Mouse (Mus musculus) telencephalon, adult 2 months (tissue): Measurements from ENCODE around the gene Nat8f4.
"Not testable (repeated sequence)": the region's sequence is repeated elsewhere in the genome, so short reads cannot be mapped to it uniquely, and the experiment has no call there.

ENCODE experiments used
- DNase-seq: peaks from one replicate; pipeline ENCODE4 v3.0.0-alpha.2; 2011; ENCODE audit warnings: low read depth, low spot score

Nat8f4 gene

DNA sequence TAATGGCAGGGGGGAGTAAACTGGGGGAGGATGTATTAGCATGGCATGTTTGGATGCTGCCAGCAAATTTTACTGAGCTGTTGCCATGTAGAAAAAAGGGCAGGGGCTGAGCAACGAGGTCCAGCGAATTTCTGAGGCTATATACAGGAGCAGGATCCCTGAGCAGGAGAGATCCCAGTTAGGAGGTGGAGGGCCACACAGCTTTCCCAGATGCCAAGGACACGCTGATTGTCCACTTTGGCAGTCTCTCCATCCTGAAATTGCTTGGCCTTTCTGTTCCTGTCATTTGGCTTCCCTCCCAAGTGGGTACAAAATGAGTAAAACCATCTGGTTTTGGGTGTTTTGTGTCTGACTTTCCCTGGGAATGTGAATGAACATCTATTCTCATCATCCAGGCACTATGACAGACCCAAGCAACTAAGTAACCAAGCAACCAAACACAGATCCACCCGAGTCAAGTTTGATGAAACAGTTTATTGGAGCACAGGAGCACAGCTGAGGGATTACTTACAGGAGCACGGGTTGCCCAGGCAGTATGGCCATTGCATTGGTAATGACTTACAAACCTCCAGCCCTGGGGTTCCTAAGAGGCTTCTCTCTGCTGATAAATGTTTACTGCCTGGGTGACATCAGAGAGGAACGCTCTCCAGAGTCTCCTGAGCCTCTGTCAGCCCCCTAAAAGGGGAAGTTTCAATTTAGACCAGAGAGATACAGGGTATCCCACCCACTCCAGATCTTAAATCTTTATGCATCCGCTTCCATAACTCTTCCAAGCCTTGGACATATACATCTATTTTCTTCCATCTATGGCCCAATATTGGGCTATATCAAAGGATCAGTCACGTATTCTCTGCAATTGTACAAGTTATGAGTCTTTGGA lies 5.8 kb downstream of the Nat8f4 start:
- not testable (repeated sequence) for DNase-seq

DNA sequence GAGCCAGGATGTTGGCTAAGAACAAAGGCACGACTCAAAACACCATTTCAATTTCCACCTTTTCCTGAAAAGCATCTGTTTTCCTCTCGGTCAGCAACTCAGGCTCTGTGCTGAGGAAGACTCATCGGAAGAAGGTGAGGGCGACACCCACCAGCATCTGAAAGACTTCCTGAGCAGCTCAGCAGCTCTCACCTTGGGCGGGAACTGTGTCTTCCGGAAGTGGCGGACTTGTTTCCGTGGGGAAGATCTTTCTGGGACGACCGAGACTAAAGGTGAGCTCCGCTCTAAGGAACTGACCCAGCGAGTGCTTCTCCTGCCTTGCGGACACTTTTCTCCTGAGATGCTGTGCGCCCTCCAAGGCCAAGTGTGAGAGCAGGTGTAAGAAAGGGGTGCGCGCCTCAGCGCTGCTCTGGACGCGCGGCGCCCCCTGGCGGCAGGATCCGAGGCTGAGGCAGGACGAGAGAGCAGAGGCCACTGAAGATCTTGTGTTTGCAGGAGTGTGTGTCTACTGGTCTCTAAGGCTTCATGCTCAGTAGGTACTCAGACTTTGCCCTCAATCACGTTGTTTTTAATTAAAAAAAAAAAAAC lies 9.5 kb downstream of the Nat8f4 start:
- not testable (repeated sequence) for DNase-seq

- DNase-seq, result no peak
Observed at GRCm38 (mm10) chr6:85888961-85889360, 15.7 kb downstream of the Nat8f4 start.

DNA sequence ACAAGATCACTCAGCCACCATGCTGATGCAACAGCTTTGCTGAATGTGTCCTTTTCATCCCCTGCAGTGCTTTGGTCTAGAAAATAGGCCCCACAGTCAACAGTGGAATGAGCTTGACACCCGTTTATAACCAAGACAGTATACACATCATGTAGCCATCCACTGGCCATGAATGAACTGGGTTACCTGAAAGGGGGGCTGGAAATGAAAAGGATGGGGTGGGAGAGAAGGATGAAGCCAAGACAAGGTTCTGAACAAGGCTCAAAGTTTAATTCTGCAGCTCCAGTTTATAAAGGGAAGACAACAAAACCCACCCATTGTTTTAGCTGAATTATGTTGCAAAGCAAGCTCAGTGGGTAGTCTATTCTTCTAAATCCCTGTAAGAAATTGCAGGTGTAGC lies 20.4 kb downstream of the Nat8f4 start:
- no peak for DNase-seq

DNA sequence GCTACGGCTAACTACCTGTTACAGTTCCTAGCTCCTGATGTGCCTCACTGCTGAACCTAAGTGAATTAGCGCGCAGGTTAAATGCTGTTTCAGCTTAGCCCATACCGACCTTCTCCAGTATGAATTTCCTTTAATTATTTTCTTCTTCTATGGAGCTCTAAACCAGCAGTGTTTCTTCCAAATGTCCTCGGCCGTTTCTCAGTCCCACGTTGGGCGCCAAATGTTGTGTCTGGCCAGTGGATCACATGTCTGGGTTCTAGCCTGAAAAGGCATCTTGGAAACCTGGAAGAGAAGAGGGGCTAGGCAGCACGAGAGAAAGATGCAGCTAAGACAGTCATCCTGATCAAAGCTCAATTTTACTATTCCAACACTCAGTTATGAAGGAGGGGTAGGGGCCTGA lies 21.4 kb downstream of the Nat8f4 start:
- not testable (repeated sequence) for DNase-seq

GRCm38 (mm10) chr6:85869006-85869405 lies 35.7 kb downstream of the Nat8f4 start, which contains the start of gene Nat8f2:
Gene Nat8f2, minus strand, starts transcription at chr6:85869158.
- not testable (repeated sequence) for DNase-seq

GRCm38 (mm10) chr6:85867726-85868690 lies 36.7 kb downstream of the Nat8f4 start:
- DNase-seq, result no peak

DNA sequence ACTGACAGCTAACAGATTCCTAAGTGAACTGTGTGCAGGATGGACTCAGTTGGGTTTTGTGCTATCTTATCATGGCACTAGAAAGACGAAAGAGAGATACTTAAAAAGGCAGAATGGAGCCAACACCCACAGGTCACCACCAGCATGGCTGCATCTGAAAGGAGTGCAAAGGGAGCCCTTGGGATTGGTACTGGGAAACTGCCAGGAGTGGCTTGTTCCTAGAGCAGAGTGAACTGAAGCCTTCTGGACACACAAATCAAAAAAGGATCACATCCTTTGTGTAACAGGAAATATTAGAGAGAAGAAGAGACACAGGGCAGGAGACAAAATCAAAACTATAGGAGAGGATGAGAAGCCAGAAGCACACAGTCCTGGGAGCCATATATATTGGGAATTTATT lies 37.7 kb downstream of the Nat8f4 start:
- not testable (repeated sequence) for DNase-seq

DNA sequence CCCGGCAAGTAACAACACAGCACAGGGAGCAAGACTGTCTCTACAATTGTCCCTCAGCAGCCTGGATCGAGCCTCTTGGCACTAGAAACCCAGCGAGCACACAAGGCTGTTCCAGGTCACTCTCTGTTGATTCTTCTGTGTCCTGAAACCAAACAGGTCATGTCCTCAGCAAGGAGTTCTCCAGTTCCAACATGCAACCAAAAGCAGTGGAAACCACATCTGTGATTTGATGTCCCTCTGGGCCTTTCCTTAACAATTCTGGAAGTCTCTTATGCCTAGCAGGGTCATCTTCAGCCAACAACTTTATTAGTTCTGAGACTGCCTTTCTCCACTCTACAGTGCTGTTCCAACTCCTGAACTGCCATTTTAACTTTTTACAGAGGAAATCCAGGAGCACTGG lies 38.5 kb downstream of the Nat8f4 start:
- not testable (repeated sequence) for DNase-seq

DNA sequence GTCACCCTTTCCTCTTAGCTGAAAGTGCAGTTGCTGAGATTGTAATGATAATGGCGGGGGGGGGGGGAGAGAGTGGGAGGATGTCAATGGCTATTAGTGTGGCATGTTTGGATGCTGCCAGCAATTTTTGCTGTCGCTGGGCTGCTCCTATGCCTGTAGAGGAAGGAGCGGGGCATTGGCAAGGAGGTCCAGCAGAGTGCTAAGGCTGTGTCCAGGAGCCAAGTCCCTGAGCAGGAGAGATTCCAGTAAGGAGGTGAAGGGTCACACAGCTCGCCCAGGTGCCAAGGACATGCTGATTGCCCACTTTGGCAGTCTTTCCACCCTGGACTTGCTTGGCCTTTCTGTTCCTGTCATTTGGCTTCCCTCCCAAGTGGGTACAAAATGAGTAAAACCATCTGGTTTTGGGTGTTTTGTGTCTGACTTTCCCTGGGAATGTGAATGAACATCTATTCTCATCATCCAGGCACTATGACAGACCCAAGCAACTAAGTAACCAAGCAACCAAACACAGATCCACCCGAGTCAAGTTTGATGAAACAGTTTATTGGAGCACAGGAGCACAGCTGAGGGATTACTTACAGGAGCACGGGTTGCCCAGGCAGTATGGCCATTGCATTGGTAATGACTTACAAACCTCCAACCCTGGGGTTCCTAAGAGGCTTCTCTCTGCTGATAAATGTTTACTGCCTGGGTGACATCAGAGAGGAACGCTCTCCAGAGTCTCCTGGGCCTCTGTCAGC lies 39.6 kb downstream of the Nat8f4 start:
- not testable (repeated sequence) for DNase-seq

GRCm38 (mm10) chr6:85863840-85864239 lies 40.8 kb downstream of the Nat8f4 start:
- no peak for DNase-seq

DNA sequence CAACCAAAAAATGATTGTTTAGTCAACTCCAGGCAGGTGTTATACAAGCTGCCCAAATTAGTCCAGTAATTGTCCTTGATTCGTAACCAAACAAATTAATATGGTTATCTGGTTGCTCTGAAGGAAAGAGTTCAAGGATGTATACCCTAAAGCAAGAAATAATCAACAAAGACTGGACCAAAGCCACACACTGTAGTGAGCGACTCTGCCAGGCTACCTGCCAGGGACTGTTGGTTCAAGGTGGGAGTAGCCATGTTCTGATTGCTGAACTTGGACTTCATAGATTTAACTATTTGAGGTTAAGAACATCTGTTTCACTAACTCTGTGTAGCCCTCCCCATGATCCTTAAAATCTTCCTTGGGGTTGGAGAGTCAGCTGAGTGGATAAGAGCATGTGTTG lies 41.5 kb downstream of the Nat8f4 start:
- DNase-seq, result no peak

- no peak for DNase-seq
Observed at GRCm38 (mm10) chr6:85862565-85862964, 42.1 kb downstream of the Nat8f4 start.

- DNase-seq, result no peak
Observed at GRCm38 (mm10) chr6:85861247-85861646, 43.4 kb downstream of the Nat8f4 start.

DNA sequence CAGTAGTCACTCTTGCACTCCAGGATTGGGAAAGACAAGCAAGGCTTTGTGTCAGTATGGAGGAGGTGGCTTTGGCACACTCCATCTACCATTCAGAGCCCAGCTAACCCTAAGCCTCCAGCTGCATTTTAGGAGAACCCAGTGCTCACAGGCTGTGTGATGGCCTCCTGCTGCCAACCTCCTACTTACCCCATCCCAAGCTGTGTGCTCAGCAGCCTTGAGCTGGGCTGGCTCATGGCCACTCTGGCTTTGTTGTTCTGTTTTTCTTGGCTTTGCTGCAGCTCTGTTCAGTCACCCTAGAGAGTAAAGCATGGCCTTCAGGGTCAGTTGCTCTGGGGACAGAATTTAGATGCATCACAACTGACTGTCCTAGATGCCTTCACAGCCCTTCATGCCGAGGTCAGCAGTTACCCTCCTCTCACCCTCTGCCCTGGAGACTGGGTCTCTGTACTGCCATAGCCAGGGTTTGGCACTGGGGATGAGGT lies 48.4 kb downstream of the Nat8f4 start:
- peak; percentile 76 for DNase-seq

DNA sequence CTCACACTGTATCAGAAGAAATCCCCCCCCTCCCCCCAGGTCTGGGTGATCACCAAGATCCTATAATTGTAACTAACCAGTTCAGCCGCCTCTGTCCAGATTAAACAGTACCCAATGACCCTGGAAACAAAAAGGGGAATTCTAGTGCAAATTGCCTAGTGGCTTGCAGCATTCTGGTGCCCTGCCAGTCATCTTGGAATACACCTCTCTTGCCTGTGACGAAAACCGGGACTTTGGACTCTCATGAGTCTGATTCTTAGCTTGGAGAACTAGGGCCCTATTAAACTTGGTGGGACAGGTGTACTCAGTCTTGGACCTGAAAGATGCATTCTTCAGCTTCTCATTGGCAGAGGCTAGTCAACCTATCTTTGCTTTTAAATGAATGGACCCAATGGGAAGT lies 51.2 kb downstream of the Nat8f4 start:
- DNase-seq, result no peak

DNA sequence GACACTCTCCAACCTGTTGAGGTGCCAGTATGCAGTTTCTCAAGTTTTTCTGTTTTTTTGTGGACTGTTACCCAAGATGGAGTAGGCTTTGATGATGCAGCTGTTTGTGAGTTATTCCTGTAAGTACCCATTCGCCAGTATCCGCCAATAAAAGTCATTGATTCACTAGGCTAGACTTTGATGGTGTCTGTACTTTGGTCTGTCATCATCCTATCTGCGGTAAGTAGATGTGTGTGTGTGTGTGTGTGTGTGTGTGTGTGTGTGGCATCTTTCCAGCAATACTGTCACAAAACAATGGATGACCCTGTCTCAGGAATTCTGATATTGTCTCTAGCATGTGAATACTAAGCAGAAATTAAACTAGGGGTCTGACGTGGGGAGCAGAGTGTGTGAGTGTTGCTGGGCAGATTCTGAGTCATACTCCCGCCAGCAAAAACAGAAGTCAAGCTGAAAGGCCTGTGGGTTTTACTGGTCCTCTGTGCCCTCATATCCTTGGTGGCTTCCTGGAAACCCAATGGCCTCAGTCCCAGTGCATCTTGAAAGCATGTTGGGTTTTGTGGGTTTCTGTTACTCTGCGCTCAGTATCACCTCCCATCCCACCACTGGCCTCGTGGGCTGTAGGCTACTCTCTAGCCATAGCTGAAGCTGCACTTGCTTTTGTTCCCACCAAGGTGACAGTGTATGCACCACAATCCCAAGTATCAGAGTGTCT lies 53.5 kb downstream of the Nat8f4 start:
- DNase-seq, result no peak

DNA sequence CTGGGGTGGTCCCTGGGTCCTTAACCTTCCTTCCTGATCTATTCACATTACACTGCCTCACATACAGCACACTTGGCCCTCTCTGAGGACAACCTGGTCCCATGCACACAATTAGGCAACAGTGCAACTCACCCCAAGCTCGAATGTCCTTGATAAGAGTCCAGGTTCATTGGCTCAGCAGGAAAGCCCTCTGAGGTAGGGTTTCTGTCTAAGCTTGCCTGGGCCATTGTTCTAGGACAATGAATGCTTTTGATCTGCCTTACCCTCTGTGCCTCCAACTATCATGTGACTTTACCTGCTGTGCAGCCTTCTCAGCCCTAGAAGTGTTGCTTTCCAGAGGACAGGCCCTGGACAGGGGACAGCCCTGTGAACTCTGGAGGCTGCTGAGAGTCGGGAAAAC lies 55.4 kb downstream of the Nat8f4 start:
- DNase-seq, result no peak
